Mouse (Mus musculus) heart, adult 2 months (tissue): Measurements from ENCODE around the gene B3gat1. TPM values are rescaled to one million over a fixed set of nuclear protein-coding genes. Genes with fewer than 3 reads are reported as not detected.
A peak's percentile ranks its signal among the peaks of the same experiment; 100 is the strongest.

ENCODE experiments used
- DNase-seq, 2 experiments: peaks; one replicate each; pipeline ENCODE4 v3.0.0; 2021
- H3K27ac ChIP-seq: fragments of 200-600 bp; 2 replicates; pipeline ENCODE4 v1.8.1; 2022
- H3K27me3 ChIP-seq: fragments of 200-500 bp; 2 replicates; pipeline ENCODE4 v1.6.1; 2012; ENCODE audit warnings: mild to moderate bottlenecking, low read length, inconsistent platforms, mixed read lengths; ENCODE audit not compliant: control insufficient read depth, insufficient read depth
- H3K36me3 ChIP-seq: fragments of 200-500 bp; 2 replicates; pipeline ENCODE4 v1.6.1; 2012; ENCODE audit warnings: low read length, inconsistent platforms; ENCODE audit not compliant: control insufficient read depth, insufficient read depth
- H3K4me1 ChIP-seq: fragments of 200-500 bp; 2 replicates; pipeline ENCODE4 v1.6.1; 2011; ENCODE audit warnings: low read length; ENCODE audit not compliant: control insufficient read depth, insufficient read depth
- H3K4me3 ChIP-seq: fragments of 200-600 bp; 2 replicates; pipeline ENCODE4 v1.8.1; 2022
- H3K79me2 ChIP-seq: fragments of 200-500 bp; replicated peaks from 2 replicates; pipeline ENCODE4 v1.6.1; 2012; ENCODE audit warnings: mild to moderate bottlenecking, inconsistent platforms, low read length, moderate library complexity, mixed read lengths; ENCODE audit not compliant: control insufficient read depth, insufficient read depth
- H3K9ac ChIP-seq: fragments of 200-500 bp; 2 replicates; pipeline ENCODE4 v1.6.1; 2012; ENCODE audit warnings: low read depth, mild to moderate bottlenecking, control low read depth, inconsistent platforms, low read length, mixed read lengths
- CTCF ChIP-seq: fragments of 200-600 bp; IDR thresholded peaks from 2 replicates; pipeline ENCODE4 v1.8.1; 2022; ENCODE audit warnings: antibody characterized with exemption, mild to moderate bottlenecking, moderate library complexity
- EP300 ChIP-seq: fragments of 200-500 bp; IDR thresholded peaks from 2 replicates; pipeline ENCODE4 v1.6.1; 2011; ENCODE audit warnings: low read depth, low read length, control low read depth; ENCODE audit not compliant: insufficient read depth
- POLR2A ChIP-seq: fragments of 200-500 bp; IDR thresholded peaks from 2 replicates; pipeline ENCODE4 v1.6.1; 2011; ENCODE audit warnings: mild to moderate bottlenecking, low read depth, low read length, control low read depth; ENCODE audit not compliant: insufficient read depth
- WGBS: fragments of 180-500 bp; shearing (Covaris S2); methylation state at CpG from one replicate; pipeline ENCODE4 v1.1.7; 2018; 5-methylcytosine and 5-hydroxymethylcytosine counted together
- intact Hi-C: fragments of 180-260 bp; cut with DNase I; formaldehyde crosslinking; loops from one replicate; pipeline ENCODE4 v1.15.1; 2025
- polyA plus RNA-seq: library from polyadenylated mRNA; depleted of rRNA; stranded (reverse); fragments of >200 nt; gene quantifications from 2 replicates; pipeline ENCODE4 v1.2.3, GENCODE M21; 2012
- total RNA-seq, 2 experiments: library from RNA; stranded (reverse); gene quantifications; 2 replicates each; pipeline ENCODE4 v1.2.3; 2021

B3gat1 gene
- total and polyA plus RNA-seq, 3 experiments, result not detected

- H3K4me3 ChIP-seq, result no peak overlapping the region
- intact Hi-C loops, result no loop called here
- no peak for DNase-seq
- 41% methylated on average over 3 of the region's 3 CpGs for WGBS
- TF ChIP-seq EP300, result no peak
- no peak for TF ChIP-seq POLR2A
- TF ChIP-seq CTCF, result no peak
- H3K4me1 ChIP-seq, result no peaks in the 10 kb centered on the region; the same call in 1 of the 2 replicates
- H3K36me3 ChIP-seq, result no peaks in the 10 kb centered on the region
- no peaks in the 10 kb centered on the region for H3K27me3 ChIP-seq
- no peaks in the 10 kb centered on the region for H3K79me2 ChIP-seq
- H3K9ac ChIP-seq, result no peak overlapping the region
- no peak overlapping the region for H3K27ac ChIP-seq
Measured at GRCm38 (mm10) chr9:26792829-26793228, 59.3 kb downstream of the B3gat1 start.

GRCm38 (mm10) chr9:26798205-26798604, 64.7 kb downstream of the B3gat1 start:
- H3K79me2 ChIP-seq, result no peaks in the 10 kb centered on the region
- H3K4me3 ChIP-seq, result no peak overlapping the region
- intact Hi-C loops, result no loop called here
- 76% methylated on average over 3 of the region's 3 CpGs for WGBS
- no peaks in the 10 kb centered on the region for H3K36me3 ChIP-seq
- DNase-seq, result no peak
- TF ChIP-seq POLR2A, result no peak
- no peak for TF ChIP-seq CTCF
- TF ChIP-seq EP300, result no peak
- H3K9ac ChIP-seq, result no peak overlapping the region
- no peak overlapping the region for H3K27ac ChIP-seq
- H3K4me1 ChIP-seq, result no peaks in the 10 kb centered on the region
- H3K27me3 ChIP-seq, result no peaks in the 10 kb centered on the region

- intact Hi-C loops, result no loop called here
- no peaks in the 10 kb centered on the region for H3K79me2 ChIP-seq
- no peak for TF ChIP-seq CTCF
- no peak for TF ChIP-seq EP300
- no peak for TF ChIP-seq POLR2A
- H3K4me1 ChIP-seq, result no peaks in the 10 kb centered on the region
- H3K27me3 ChIP-seq, result no peaks in the 10 kb centered on the region
- WGBS, result 71% methylated on average over 1 of the region's 1 CpGs
- H3K9ac ChIP-seq, result no peak overlapping the region
- H3K36me3 ChIP-seq, result no peaks in the 10 kb centered on the region
- no peak overlapping the region for H3K27ac ChIP-seq
- no peak overlapping the region for H3K4me3 ChIP-seq
- no peak for DNase-seq
Measured at GRCm38 (mm10) chr9:26798731-26799130, 65.2 kb downstream of the B3gat1 start.

DNA sequence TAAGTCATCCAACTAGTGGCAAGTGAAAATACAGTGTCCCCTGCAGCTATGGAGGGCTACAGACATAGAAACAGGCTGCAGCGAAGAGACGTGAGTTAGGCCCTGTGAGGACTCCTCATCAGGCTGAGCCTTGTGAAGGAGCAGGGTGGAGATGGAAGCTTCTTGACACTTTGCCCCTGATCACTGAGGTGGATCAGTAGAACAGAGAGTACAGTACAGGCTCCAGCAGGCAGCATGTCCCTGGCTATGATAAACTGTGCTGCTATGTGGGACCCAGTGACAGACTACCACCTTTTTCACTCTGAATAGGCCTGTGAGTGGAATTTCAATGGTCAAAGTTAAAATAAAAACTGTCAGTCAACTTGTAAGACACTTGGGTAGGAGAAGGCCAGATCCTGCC, 66.8 kb downstream of the B3gat1 start:
- TF ChIP-seq POLR2A, result no peak
- TF ChIP-seq CTCF, result no peak
- TF ChIP-seq EP300, result no peak
- H3K9ac ChIP-seq, result no peak overlapping the region
- H3K4me3 ChIP-seq, result no peak overlapping the region
- 96% methylated on average over 2 of the region's 2 CpGs for WGBS
- no peaks in the 10 kb centered on the region for H3K79me2 ChIP-seq
- no peak for DNase-seq
- no peak overlapping the region for H3K27ac ChIP-seq
- H3K36me3 ChIP-seq, result no peaks in the 10 kb centered on the region
- intact Hi-C loops, result no loop called here
- no peaks in the 10 kb centered on the region for H3K27me3 ChIP-seq
- no peaks in the 10 kb centered on the region for H3K4me1 ChIP-seq

DNA sequence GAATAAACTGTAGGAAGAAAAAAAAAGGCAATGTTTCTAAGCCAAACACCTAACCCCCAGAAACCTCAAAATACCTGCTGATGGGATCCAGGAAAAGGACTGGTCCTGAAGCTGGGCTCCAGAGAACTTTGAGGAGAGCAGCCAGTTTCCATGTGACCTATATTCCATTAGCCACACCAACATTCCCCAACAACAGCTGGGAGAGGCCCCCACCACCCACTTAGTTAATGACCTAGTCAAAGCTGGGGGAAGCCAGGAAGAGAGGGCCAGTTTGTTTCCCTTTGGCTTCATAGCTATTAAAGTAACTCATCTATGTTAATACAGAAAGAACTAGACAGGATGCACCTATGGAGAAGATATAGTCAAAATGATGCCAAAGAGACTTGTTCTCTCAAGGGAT, 70.8 kb downstream of the B3gat1 start:
- no peak overlapping the region for H3K4me3 ChIP-seq
- no peak overlapping the region for H3K9ac ChIP-seq
- H3K4me1 ChIP-seq, result no peaks in the 10 kb centered on the region
- intact Hi-C loops, result no loop called here
- H3K36me3 ChIP-seq, result no peaks in the 10 kb centered on the region
- H3K27me3 ChIP-seq, result no peaks in the 10 kb centered on the region
- H3K27ac ChIP-seq, result no peak overlapping the region
- DNase-seq, result no peak
- H3K79me2 ChIP-seq, result no peaks in the 10 kb centered on the region
- no peak for TF ChIP-seq CTCF
- no peak for TF ChIP-seq EP300
- no peak for TF ChIP-seq POLR2A

DNA sequence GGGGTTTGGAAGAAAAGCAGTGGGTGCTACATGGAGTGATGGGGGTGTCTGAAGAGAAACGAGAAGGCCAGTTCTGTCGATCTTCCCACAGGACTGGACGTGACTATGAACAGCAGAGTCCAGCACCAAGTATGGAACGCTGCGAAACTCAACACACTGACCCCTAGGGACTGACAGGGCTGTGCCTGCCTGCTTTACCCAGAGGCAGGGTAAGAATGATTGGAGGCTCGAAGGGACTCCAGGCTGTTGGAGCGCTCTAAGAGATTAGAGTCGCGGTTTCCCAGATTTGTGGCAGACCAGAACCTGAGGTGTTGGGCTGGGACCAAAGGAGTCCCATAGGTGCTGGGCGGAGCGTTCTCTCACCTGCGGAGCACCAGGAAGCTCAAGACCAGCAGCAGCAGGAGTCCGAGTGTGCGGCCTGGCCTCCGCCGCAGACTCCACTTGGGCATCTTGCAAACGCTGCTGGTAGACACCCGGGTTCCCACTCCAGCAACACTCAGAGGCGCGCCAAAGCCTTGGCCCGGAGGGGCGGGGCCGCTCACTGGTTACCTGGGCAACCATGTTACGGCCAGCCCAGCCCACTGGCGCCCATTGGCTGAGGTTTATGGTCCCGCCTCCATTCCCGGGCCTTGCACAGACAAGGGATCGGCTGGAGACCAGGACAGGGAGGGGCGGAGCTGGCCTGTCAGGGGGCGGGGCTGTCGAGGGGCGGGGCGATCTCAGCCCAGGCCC, 72.6 kb downstream of the B3gat1 start, which contains the start of gene Glb1l2:
Gene Glb1l2, minus strand, starts transcription at position 534 of the 732 bp plus-strand sequence.
- no peak for TF ChIP-seq POLR2A
- 0 out of 2 replicates have a peak, but pooled peaks have one; percentile 12 for TF ChIP-seq CTCF
- intact Hi-C loops, result no loop called here
- DNase-seq, result peak; percentile 83 to 88
- no peak within 1 kb of the TSS for H3K9ac ChIP-seq
- no peaks in the 10 kb centered on the region for H3K79me2 ChIP-seq
- H3K27ac ChIP-seq, result no peak within 1 kb of the TSS
- peak within 1 kb of the TSS; percentile 48 for H3K4me3 ChIP-seq
- H3K27me3 ChIP-seq, result no peaks in the 10 kb centered on the region
- no peaks in the 10 kb centered on the region for H3K4me1 ChIP-seq
- no peaks in the 10 kb centered on the region for H3K36me3 ChIP-seq
- 3% methylated on average over 33 of the region's 33 CpGs for WGBS
